Mouse (Mus musculus) midbrain, embryonic 12.5 days (tissue): ENCODE measurements around the gene Map2k5. TPM values are rescaled to one million over a fixed set of nuclear protein-coding genes. Genes with fewer than 3 reads are reported as not detected.

Experiments
- ATAC-seq: fragments of 200-750 bp; cut with Nextera tagmentation; 2 replicates; pipeline ENCODE4 v1.8.0; 2017; ENCODE audit warnings: low read depth, moderate TSS enrichment, moderate library complexity; ENCODE audit not compliant: low FRiP score
- H3K27ac ChIP-seq: fragments of 300-500 bp; sonication (generic); replicated peaks from 2 replicates; pipeline ENCODE4 v1.5.1; 2016; ENCODE audit warnings: mild to moderate bottlenecking
- H3K27me3 ChIP-seq: fragments of 300-500 bp; sonication (generic); 2 replicates; pipeline ENCODE4 v1.6.1; 2016; ENCODE audit warnings: mild to moderate bottlenecking
- H3K36me3 ChIP-seq: fragments of 300-500 bp; sonication (generic); 2 replicates; pipeline ENCODE4 v1.6.1; 2016
- H3K4me1 ChIP-seq: fragments of 300-500 bp; sonication (generic); 2 replicates; pipeline ENCODE4 v1.6.1; 2016
- H3K4me2 ChIP-seq: fragments of 300-500 bp; sonication (generic); replicated peaks from 2 replicates; pipeline ENCODE4 v1.6.1; 2016; ENCODE audit warnings: mild to moderate bottlenecking, moderate library complexity
- H3K4me3 ChIP-seq: fragments of 300-500 bp; sonication (generic); 2 replicates; pipeline ENCODE4 v1.5.1; 2016; ENCODE audit warnings: mild to moderate bottlenecking
- H3K9ac ChIP-seq: fragments of 300-500 bp; sonication (generic); replicated peaks from 2 replicates; pipeline ENCODE4 v1.6.1; 2016; ENCODE audit warnings: mild to moderate bottlenecking, moderate library complexity
- H3K9me3 ChIP-seq: fragments of 300-500 bp; sonication (generic); 2 replicates; pipeline ENCODE4 v1.6.1; 2016; ENCODE audit warnings: mild to moderate bottlenecking
- WGBS: fragments of 180-500 bp; shearing (Covaris S2); methylation state at CpG from one replicate; pipeline ENCODE4 v1.1.7; 2016; 5-methylcytosine and 5-hydroxymethylcytosine counted together
- polyA plus RNA-seq: library from polyadenylated mRNA; unstranded; fragments of >200 nt; fragmentation: Nextera tagmentation; extraction: Ambion mirVana; gene quantifications from 2 replicates; pipeline ENCODE4 v1.2.1, GENCODE M21; 2016

Map2k5 gene
- polyA plus RNA-seq, 1 experiment from 2014 or later: 43.8 TPM

DNA sequence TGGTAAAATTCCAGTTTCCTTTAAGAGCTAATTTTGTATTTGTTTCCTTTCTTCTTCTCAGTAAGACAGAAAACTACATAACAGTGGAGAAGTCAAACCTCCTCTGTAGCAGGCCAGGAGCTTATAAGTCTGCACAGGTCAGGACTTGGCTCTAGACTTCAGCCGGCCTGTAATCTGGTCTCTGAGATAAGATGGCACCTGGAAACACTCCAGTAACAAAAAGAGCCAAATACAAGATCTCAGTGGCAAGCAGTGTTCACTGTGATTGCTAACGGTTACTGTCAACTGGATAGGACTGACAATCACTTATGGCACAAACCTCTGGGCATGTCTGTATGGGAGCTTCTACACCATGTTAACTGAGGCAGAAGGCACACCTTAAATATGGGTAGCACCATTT is 4.4 kb downstream of the Map2k5 start:
- H3K4me1 ChIP-seq: peaks cover 25% of the 10 kb centered on the region
- no peaks in the 10 kb centered on the region for H3K27me3 ChIP-seq
- H3K4me2 ChIP-seq: no peak overlapping the region
- no peak overlapping the region for H3K9ac ChIP-seq
- 86% methylated on average over 2 of the region's 2 CpGs for WGBS
- ATAC-seq: no peak
- no peak overlapping the region for H3K27ac ChIP-seq
- H3K36me3 ChIP-seq: peaks cover 20% of the 10 kb centered on the region
- no peaks in the 10 kb centered on the region for H3K9me3 ChIP-seq
- H3K4me3 ChIP-seq: no peak overlapping the region

DNA sequence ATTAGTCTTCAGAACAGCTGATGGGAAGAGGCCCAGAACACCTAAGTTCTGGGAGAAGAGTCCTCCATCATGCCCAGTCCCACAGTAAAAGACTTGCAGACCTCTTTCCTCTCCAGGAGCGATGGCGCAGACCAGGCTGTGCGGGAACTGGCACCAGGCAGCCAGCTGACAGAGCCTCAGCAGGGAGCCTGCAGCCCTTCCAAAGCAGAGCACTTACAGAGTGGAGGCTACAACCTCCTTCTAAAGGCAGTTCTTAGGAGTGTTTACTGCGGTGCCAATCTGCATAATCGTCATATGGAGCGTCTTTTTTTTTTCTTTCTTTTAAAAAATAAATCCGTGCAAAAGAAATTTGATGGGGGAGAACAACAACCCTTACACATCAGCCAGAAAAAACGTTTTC is 5.2 kb downstream of the Map2k5 start:
- H3K9ac ChIP-seq: no peak overlapping the region
- H3K4me1 ChIP-seq: peaks cover 23% of the 10 kb centered on the region
- no peak overlapping the region for H3K4me3 ChIP-seq
- H3K36me3 ChIP-seq: peaks cover 20% of the 10 kb centered on the region
- H3K4me2 ChIP-seq: no peak overlapping the region
- no peaks in the 10 kb centered on the region for H3K27me3 ChIP-seq
- H3K9me3 ChIP-seq: no peaks in the 10 kb centered on the region
- no peak for ATAC-seq
- 59% methylated on average over 8 of the region's 8 CpGs for WGBS
- H3K27ac ChIP-seq: no peak overlapping the region

DNA sequence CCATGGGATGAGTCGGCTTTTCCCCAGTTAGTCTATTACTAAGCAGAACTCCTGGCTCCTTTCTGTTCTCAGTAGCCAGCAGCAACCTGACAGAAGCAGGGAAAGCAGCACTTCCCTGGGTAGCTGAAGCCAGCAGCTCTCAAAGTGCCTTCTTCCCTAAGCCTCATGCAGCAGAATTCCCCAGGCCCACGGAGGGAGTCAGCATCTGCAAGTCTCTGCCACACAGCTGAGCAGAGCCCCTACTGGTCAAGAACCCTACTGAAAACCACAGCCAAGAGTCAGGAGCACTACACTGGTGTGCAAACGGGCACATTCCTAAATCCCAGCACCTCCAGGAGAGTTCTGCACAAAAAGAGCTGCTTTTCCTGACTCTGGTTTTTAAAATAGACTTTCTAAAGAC is 17.3 kb downstream of the Map2k5 start:
- no peaks in the 10 kb centered on the region for H3K27me3 ChIP-seq
- H3K36me3 ChIP-seq: peaks cover 15% of the 10 kb centered on the region
- no peak overlapping the region for H3K4me2 ChIP-seq
- H3K27ac ChIP-seq: no peak overlapping the region
- no peak overlapping the region for H3K9ac ChIP-seq
- H3K4me3 ChIP-seq: no peak overlapping the region
- ATAC-seq: no peak
- WGBS: 45% methylated on average over 3 of the region's 3 CpGs
- no peaks in the 10 kb centered on the region for H3K9me3 ChIP-seq
- H3K4me1 ChIP-seq: no peaks in the 10 kb centered on the region

DNA sequence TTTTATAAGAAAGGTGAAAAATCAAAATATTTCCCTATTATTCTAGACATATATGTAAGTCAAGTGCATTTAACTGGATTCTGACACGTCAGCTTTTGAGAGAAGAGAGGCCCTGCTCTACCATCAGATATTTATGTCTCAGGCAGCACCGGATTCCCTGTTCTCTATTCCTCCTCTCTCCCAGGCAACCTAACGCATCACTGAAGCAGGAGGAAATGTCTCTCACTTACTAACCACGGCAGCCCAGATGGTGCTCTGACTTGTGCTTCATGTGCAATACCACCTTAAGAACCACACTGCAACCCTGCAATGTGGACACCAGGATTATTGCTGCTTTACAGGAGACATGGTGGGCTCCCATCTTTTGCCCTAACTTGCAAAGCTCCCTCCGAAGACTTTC is 18.7 kb downstream of the Map2k5 start:
- H3K4me2 ChIP-seq: no peak overlapping the region

DNA sequence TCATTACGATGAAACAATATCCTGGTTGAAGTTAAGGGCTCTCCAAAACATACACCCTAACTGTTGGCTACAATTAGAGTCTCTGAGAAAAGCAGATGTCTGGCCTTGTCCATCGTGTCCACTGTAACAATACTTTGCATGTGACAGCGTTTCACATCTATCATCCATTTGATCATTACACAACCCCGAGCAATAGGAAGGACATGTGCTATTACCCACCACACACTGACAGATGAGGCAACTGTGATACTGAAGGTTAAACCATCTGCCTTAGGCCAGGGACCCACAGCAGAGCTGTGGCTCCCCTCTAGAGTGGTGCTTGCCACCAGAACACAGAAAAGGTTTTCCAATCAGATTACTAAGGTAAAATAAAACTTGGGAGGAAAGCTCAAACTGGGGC is 21.0 kb downstream of the Map2k5 start:
- ATAC-seq: no peak
- Histone ChIP-seq H3K9ac (no peak overlapping the region), H3K9me3 (no peaks in the 10 kb centered on the region), H3K27me3 (no peaks in the 10 kb centered on the region), H3K4me3 (no peak overlapping the region), H3K4me2 (no peak overlapping the region), H3K4me1 (no peaks in the 10 kb centered on the region), H3K27ac (no peak overlapping the region), H3K36me3 (peaks cover 14% of the 10 kb centered on the region; the same call in 1 of the 2 replicates)
- 95% methylated on average over 4 of the region's 4 CpGs for WGBS

More for the DNA sequence above, 18.7 kb downstream of the Map2k5 start:
- Histone ChIP-seq H3K4me3 (no peak overlapping the region), H3K9me3 (no peaks in the 10 kb centered on the region), H3K9ac (no peak overlapping the region), H3K27me3 (no peaks in the 10 kb centered on the region), H3K4me1 (no peaks in the 10 kb centered on the region), H3K27ac (no peak overlapping the region), H3K36me3 (peaks cover 14% of the 10 kb centered on the region; the same call in 1 of the 2 replicates)
- ATAC-seq: no peak
- 91% methylated on average over 5 of the region's 5 CpGs for WGBS

DNA sequence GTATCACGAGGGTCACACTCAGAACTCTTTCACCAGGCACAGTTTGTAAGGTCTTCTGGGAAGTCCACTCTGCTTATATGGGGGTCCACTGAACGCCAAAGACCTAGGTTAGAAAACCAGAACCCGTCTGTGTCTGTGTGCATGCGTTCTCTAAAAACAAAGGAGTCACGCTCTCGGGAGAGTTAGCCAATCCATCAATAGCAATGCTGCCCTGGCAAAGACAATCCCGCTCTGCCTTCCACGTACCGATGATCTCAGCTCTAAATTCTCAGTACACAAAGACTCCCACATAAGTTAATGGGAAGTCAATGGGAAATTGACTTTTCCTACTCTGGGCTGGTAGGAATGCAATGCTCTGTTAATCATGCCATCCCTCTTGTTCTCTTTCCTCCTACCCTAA is 21.4 kb downstream of the Map2k5 start:
- no peak overlapping the region for H3K4me3 ChIP-seq
- no peaks in the 10 kb centered on the region for H3K27me3 ChIP-seq
- no peak overlapping the region for H3K27ac ChIP-seq
- peaks cover 14% of the 10 kb centered on the region; the same call in 1 of the 2 replicates for H3K36me3 ChIP-seq
- no peak for ATAC-seq
- H3K4me1 ChIP-seq: no peaks in the 10 kb centered on the region
- 89% methylated on average over 9 of the region's 9 CpGs for WGBS
- no peaks in the 10 kb centered on the region for H3K9me3 ChIP-seq
- no peak overlapping the region for H3K9ac ChIP-seq
- no peak overlapping the region for H3K4me2 ChIP-seq

DNA sequence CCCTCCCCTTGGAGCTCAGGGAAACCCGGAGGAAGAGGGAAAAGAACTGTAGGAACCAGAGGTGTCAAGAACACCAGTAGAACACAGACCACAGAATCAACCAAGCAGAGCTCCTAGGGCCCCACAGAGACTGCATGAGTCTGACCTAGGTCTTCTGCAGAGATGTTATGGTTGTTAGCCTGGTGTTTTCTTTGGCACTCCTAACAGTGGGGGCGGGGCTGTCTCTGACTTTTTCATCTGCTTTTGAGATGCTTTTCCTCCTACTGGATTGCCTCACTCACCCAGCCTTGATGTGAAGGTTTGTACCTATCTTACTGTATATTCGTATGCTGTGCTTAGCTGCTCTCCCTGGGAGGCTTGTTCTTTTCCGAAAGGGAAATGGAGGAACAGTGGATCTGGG is 23.5 kb downstream of the Map2k5 start:
- Histone ChIP-seq H3K4me3 (no peak overlapping the region), H3K27ac (no peak overlapping the region), H3K4me2 (no peak overlapping the region), H3K36me3 (peaks cover 13% of the 10 kb centered on the region; the same call in 1 of the 2 replicates), H3K9ac (no peak overlapping the region), H3K27me3 (no peaks in the 10 kb centered on the region), H3K4me1 (no peaks in the 10 kb centered on the region), H3K9me3 (no peaks in the 10 kb centered on the region)
- WGBS: 81% methylated on average over 4 of the region's 4 CpGs
- no peak for ATAC-seq

DNA sequence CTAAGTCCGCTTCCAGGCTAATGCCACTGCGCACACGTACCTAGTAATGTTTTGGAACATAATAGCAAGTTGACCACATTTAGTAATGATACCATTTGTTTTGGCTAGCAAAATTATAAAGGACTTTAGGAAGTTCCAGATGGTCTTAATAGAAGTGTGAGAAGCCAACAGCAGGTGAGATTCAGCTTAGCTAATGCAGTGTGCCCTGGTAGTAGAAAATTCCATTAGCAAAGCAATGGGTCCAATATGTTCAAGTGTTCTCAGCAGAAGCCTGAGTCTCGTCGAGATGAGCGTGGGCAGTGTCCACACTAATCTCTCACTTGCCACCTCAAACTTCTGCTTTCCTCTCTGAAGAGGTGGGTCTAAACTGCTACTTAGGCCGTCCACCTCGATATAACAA is 27.7 kb downstream of the Map2k5 start:
- Histone ChIP-seq H3K36me3 (0 out of 2 replicates have a peak, but pooled peaks cover under 1% of the 10 kb centered on the region), H3K4me2 (no peak overlapping the region), H3K9ac (no peak overlapping the region), H3K4me1 (peaks cover 12% of the 10 kb centered on the region; the same call in 1 of the 2 replicates), H3K27me3 (no peaks in the 10 kb centered on the region), H3K4me3 (no peak overlapping the region), H3K9me3 (no peaks in the 10 kb centered on the region), H3K27ac (no peak overlapping the region)
- 93% methylated on average over 8 of the region's 8 CpGs for WGBS
- ATAC-seq: no peak

DNA sequence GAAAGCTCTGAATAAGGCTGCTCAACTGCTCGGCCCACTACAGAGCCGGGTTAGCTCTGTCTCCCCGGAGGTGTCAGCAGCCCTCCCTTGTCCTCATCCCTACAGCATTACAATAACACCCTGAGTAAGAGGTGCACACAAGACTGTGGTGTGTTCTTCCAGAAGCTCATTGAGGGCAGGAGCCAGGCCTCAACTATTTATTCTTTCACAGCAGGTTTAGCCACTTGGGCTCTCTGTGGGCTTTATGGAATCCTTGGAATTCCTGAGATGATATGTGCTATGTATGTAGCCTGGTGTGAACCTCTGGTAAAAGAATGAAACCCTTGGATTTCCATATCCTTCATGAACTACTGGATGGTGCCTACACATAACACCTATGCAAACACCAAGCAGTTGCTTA is 28.5 kb downstream of the Map2k5 start:
- WGBS: 77% methylated on average over 3 of the region's 3 CpGs
- Histone ChIP-seq H3K4me1 (peaks cover 12% of the 10 kb centered on the region; the same call in 1 of the 2 replicates), H3K4me2 (no peak overlapping the region), H3K27me3 (no peaks in the 10 kb centered on the region), H3K9me3 (no peaks in the 10 kb centered on the region), H3K27ac (no peak overlapping the region), H3K9ac (no peak overlapping the region), H3K36me3 (0 out of 2 replicates have a peak, but pooled peaks cover 3% of the 10 kb centered on the region), H3K4me3 (no peak overlapping the region)
- ATAC-seq: no peak

DNA sequence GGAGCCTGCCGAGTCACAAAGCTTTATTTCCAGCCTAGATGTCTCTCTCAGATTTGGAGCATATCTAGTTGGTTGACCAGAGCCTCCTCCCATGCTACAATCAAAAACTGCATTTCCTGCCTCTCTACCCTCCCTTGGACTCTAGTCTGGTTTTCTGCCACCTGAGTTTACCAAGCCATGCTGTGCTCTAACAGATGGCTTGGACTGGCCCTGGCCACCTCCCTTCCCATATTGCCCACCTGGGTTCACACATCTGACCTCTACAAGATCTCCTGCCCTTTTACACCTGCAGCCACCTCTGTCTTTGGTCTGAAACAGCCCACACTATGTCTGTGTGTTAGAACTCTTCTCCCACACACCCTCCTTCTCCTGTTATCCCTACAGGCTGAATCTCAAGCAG is 29.6 kb downstream of the Map2k5 start:
- H3K4me3 ChIP-seq: no peak overlapping the region
- ATAC-seq: no peak
- no peaks in the 10 kb centered on the region for H3K9me3 ChIP-seq
- H3K27ac ChIP-seq: no peak overlapping the region
- no peak overlapping the region for H3K9ac ChIP-seq
- H3K36me3 ChIP-seq: 0 out of 2 replicates have a peak, but pooled peaks cover 4% of the 10 kb centered on the region
- 77% methylated on average over 1 of the region's 1 CpGs for WGBS
- no peak overlapping the region for H3K4me2 ChIP-seq
- H3K27me3 ChIP-seq: no peaks in the 10 kb centered on the region
- H3K4me1 ChIP-seq: peaks cover 12% of the 10 kb centered on the region; the same call in 1 of the 2 replicates

DNA sequence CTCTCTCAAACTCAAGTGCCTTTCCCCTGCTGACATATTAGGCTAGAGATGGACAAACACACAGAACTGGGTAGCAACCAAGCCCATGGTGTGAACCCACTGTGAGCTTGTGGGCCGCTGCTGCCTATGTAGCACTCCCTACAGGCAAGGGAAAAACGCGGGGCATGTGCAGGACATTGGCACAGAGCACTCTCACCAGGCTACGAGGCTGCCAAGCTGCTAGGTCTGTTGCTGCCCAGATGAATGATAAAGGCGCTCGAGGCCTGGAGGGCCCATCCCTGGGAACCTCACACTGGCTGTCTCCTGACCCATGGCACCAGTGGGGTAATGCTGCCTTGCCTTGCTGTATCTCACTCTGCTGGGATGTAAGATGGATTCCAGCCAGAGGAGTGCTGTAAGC is 31.7 kb downstream of the Map2k5 start:
- Histone ChIP-seq H3K4me1 (peaks cover 12% of the 10 kb centered on the region; the same call in 1 of the 2 replicates), H3K9me3 (no peaks in the 10 kb centered on the region), H3K9ac (no peak overlapping the region), H3K27ac (no peak overlapping the region), H3K4me2 (no peak overlapping the region), H3K4me3 (no peak overlapping the region), H3K36me3 (0 out of 2 replicates have a peak, but pooled peaks cover 4% of the 10 kb centered on the region), H3K27me3 (no peaks in the 10 kb centered on the region)
- 79% methylated on average over 6 of the region's 6 CpGs for WGBS
- no peak for ATAC-seq

DNA sequence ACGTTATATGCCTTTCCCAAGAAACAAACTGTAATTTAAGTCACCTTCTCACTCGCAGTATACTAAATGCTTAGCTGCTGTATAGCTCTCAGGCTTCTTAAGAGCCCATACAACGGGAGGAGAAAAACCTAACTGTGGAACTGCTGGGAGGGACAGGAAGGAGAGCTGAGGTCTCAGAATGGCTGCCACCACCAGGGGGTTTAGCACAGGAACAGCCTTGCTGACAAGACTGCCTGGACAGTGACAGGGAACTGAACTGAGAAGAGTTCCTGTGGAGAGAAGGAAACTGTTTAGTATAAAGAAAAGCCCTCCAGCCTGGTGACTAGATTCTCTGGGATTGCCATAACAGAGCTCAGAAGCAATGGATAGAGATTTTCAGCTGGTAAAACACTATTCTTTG is 35.9 kb downstream of the Map2k5 start:
- Histone ChIP-seq H3K4me2 (no peak overlapping the region), H3K4me1 (peaks cover 10% of the 10 kb centered on the region), H3K4me3 (no peak overlapping the region), H3K27ac (no peak overlapping the region), H3K27me3 (no peaks in the 10 kb centered on the region), H3K36me3 (0 out of 2 replicates have a peak, but pooled peaks cover 5% of the 10 kb centered on the region), H3K9ac (no peak overlapping the region), H3K9me3 (no peaks in the 10 kb centered on the region)
- WGBS: 74% methylated on average over 3 of the region's 3 CpGs
- no peak for ATAC-seq

DNA sequence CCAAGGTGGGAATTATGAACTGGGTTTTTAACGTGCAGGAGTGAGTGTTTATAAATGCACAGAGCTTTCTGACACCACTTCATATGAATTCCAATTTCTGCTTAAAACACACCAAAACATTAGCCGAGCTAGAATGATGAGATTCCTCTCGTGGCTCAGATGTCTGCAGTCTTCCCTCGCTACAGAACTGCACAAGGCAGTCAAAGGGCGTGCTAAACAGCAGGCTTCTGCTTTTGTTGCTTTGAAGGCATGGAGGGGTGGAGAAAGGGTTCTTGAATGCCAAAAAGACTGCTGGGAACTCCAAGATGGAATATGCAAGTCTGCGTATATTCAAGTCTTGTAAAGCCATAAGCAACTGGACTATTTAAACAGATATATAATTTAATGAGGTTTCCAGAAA is 38.4 kb downstream of the Map2k5 start:
- Histone ChIP-seq H3K9ac (no peak overlapping the region), H3K9me3 (no peaks in the 10 kb centered on the region), H3K36me3 (peaks cover 19% of the 10 kb centered on the region), H3K4me2 (no peak overlapping the region), H3K27me3 (no peaks in the 10 kb centered on the region), H3K27ac (peak overlapping the region; percentile 54; the same call in 1 of the 2 replicates), H3K4me3 (no peak overlapping the region), H3K4me1 (peaks cover 10% of the 10 kb centered on the region)
- 34% methylated on average over 6 of the region's 6 CpGs for WGBS
- no peak for ATAC-seq
